Mouse (Mus musculus): ENCODE results near the gene Ttc28.

DNA sequence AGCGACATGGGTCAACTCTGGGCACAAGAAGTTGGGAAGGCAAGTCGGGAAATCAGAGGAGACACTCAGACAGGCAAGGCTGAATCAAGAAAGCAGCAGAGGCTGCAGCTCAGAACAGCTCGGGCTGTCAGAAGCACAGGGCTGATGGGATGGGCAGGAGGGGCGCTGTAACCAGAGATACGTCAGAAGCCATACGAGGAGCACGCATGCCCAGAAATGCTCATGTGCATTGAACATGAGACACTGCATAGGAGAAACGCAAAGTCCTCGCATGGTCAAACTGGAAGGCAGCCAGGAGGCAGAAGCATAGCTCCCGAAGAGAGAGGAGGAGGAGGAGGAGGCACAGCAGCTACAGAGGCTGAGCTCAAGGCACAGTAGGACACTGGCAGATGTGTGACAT, 412.0 kb downstream of the Ttc28 start:
- TF ChIP-seq CTCF (IDR thresholded peaks at IDR 0.05; ENCODE audit: control insufficient read depth, insufficient read depth, insufficient read length) (no peak), USF1 (IDR thresholded peaks at IDR 0.05; ENCODE audit: low read depth) (no peak), MYOG (IDR thresholded peaks at IDR 0.05; ENCODE audit: control insufficient read depth, extremely low read depth, insufficient read length) (no peak), CEBPB (IDR thresholded peaks at IDR 0.05; ENCODE audit: low read depth) (no peak), FOSL1 (IDR thresholded peaks at IDR 0.05; ENCODE audit: insufficient read depth, low read length, poor library complexity, severe bottlenecking) (no peak), MYOD1 (IDR thresholded peaks at IDR 0.05; ENCODE audit: control insufficient read depth, insufficient read length, low read depth) (no peak)
